Mouse (Mus musculus): ENCODE measurements around the gene Lrba.
A peak's percentile ranks its signal among the peaks of the same experiment; 100 is the strongest.

Lrba gene

DNA sequence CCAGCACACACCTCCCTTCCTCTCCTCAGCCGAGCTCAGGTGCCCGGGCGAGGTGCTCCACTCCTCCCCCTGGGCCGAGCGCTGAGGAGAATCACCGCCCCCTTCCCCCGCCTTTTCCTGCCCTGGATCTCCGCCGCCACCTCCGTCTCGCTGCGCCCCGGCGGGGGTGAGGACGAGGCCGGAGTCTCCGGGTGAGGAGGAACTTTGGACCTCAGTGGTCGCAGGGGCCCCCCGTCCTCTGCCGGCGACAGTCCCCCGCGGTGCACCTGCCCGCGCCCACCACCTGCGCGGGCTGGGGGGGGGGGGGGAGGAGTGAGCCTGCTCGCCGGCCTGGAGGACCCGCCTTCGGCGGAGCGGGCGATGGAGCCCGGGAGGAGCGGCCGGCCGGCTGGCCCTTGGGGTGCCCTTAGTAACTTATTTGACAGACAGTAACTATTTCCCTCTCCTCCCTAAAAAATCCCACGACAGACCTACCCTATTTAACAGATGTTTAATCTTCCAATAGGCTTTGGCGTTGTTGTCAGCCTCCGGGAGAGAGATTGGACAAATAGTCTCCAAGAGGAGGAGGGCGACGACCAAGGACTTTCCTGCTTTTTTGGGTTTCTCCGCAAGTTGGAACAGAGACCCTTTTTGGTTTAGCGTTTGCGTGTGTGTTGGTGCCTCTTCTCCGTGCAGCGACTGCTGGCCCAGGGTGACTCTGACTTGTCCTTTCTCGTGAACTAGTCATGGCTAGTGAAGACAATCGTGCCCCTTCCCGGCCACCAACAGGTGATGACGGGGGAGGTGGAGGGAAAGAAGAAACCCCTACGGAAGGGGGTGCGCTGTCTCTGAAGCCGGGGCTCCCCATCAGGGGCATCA, at the start of gene Lrba:
Gene Lrba (plus strand): TSS at position 117 of the 858 bp plus-strand sequence.
- peak; percentile 56 for DNase-seq (ENCODE audit: low read depth, low spot score)

DNA sequence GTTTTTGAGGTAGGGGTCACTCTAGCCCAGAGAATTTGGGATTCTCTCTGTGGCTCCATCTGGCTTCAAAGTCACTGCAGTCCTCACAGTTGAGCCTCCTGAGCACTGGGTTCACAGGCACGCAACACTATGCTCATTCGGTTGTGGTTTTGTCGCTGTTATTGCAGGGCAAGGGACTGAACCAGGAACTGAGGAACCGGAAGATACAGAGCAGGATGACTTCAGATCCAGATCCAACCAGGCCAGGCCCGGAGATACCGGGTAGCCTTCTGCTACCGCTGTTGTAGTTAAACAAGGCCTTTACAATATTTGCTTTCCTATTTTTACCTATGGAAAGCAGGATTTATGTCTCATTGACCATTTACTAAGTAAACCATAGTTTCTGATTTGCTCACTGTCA, 44.8 kb upstream of the Lrba start:
- DNase-seq (ENCODE audit: low read depth, low spot score), result no peak

GRCm38 (mm10) chr3:86181107-86181506, 43.4 kb upstream of the Lrba start:
- DNase-seq (ENCODE audit: low read depth, low spot score), result no peak

DNA sequence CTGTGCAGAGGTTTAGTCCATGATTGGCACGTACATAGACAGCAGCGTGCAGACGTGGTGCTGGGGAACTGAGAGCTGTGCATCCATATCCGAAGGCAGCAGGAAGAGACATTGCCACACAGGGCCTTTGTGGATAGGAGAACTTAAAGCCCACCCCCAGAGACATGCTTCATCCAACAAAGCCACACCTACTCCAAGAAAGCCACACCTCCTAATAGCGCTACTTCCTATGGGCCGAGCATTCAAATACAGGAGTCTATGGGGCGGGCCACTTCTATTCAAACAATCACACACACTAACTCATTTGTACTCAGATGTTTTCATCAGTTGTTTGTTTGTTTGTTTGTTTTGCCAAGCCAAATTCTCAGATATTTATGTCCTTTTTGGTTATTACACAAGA, 39.9 kb upstream of the Lrba start:
- DNase-seq (ENCODE audit: low read depth, low spot score), result no peak

GRCm38 (mm10) chr3:86187736-86188389, 36.6 kb upstream of the Lrba start:
- DNase-seq (ENCODE audit: low read depth, low spot score), result no peak

DNA sequence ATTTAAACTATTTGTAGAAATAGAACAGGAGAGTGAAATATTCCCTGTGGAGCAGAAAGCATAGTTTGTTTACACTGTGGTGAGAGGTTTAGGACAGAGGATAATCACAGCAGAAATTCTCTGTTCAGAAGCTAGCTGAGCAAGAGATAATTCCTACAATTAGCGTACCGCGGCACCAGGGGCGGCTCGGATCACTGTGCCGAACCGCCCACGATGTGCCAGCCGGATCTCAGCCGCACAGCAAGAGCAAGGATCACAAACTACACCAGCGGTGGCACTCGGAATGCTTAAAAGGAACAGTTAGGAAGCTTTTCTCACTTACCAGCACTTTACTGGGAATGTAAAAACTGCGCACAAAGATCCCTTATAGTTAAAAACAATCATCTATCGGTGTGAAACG, 28.5 kb upstream of the Lrba start:
- no peak for DNase-seq (ENCODE audit: low read depth, low spot score)

- no peak for DNase-seq (ENCODE audit: low read depth, low spot score)
These were observed 28.0 kb upstream of the Lrba start for GRCm38 (mm10) chr3:86196471-86196870.

- DNase-seq (ENCODE audit: low read depth, low spot score), result no peak
These were observed 22.8 kb upstream of the Lrba start for GRCm38 (mm10) chr3:86201645-86202175.

GRCm38 (mm10) chr3:86202449-86202848, 22.0 kb upstream of the Lrba start:
- no peak for DNase-seq (ENCODE audit: low read depth, low spot score)

DNA sequence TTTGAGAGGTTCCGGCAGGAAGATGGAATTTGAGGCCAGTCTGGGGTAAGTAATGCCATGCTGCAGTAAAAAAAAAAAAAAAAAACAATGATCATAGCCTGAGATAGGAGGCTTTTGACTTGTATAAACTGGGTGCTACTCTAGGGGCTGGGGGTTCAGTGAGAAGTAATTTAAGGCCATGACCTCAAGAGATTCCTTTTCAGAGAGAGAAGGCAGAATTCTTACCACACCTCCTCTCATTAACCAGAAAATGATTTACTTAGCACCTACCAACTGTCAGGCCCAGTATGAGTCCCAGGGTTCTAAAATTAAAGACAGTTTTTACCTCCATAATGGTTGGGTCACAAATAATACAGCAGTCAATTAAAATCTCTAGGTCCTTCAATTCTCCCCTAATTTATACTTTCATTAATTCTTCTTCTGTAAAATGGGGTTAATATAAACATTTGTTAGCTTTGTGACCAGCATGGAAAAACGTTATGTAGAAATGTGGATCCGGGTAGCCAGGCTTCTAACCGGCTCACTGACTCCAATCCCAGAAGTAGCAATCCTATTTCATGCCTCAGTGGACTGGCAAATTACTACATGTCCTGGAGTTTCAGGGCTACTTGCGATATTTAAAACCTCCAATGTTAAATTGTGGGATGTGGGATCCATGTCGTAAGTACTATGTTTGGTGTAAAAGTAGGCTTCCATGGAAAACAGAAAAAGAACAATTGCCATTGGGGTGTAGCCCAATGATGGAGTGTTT, 19.7 kb upstream of the Lrba start:
- no peak for DNase-seq (ENCODE audit: low read depth, low spot score)

- no peak for DNase-seq (ENCODE audit: low read depth, low spot score)
These were observed 17.9 kb upstream of the Lrba start for GRCm38 (mm10) chr3:86206556-86206955.

DNA sequence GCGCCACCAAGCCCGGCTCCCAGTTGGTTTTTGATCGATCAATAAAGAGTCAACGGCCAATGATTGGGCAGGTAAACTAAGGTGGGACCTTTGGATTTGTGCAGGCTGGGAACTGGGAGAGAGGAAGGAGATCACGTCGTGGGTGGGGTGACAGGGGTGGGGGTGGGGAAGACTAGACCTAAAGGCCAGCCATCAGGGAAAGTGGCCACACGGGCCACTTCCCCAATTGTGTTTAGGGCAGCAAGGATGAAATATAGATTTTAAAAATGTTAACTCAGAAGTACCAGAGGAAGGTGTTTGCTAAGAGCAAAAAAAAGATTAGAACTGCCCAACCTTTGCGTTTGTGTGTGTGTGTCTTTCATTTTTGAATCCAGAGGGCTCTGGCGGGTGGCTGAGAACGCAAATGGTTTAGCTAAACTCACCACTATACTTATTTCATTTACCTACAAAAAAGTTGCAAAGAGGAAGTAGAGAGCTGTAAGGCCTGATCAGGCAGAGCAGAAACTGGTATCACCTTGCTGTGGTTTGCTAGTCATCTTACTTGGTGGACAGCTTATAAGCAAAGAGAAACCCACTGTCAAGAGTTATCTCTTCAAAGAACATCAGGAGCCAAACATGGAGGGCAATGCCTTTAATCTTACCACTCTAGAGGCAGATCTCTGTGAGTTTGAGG, 14.1 kb upstream of the Lrba start:
- no peak for DNase-seq (ENCODE audit: low read depth, low spot score)

DNA sequence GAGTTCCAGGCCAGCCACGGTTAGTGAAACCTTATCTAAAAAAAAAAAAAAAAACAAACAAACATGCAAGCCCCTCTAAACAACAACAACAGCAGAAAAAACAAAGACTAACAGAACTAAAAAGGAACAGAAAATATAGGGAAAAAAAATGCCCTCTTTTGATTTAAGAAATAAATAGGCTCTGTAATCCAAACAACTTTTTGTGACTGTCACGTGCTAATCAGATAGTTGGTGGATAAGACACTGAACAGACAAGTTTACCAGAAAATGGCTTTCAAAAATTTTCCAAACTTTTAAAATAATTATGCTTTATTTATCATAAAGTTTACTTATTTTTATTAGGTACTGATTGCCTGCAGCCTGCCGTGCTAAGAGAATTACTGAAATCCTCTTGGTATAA, 13.5 kb upstream of the Lrba start:
- no peak for DNase-seq (ENCODE audit: low read depth, low spot score)

- DNase-seq (ENCODE audit: low read depth, low spot score), result no peak
These were observed 10.2 kb upstream of the Lrba start for GRCm38 (mm10) chr3:86214248-86214647.

DNA sequence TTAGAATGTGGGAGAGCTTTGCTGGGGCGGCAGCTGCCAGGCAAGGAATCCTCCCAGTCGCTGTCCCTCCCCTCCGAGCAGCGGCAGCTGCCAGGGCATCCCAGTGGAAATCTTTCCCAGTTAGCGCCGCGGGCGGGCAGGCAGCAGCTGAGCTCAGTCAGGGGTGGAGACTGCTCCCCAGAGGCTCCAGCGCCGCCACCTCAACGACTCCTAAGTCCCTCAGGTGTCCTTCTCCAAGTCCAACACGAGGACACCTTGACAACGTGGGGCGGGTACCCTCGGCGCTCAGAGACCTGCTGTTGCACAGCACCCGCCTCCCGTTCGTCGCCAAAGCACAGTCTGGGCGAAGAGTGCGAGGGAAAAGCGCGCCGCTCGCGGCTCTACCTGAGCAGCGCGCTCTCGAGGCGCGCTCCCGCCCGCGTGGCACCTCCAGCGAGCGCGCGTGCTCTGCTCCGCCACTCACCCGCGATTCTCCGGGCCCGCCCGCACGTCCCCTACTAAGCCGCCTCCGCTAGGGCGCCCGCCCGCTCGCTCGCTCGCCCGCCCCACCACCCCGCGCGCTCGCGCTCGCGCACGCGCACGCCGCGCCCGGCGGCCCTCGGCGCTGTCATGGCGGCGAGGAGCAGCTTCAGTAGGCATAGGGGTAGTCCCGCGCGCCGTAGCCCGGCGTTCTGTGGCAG, 706 bp upstream of the Lrba start:
- DNase-seq (ENCODE audit: low read depth, low spot score), result peak; percentile 86

GRCm38 (mm10) chr3:86224314-86224563, 241 bp upstream of the Lrba start:
- DNase-seq (ENCODE audit: low read depth, low spot score), result no peak

DNA sequence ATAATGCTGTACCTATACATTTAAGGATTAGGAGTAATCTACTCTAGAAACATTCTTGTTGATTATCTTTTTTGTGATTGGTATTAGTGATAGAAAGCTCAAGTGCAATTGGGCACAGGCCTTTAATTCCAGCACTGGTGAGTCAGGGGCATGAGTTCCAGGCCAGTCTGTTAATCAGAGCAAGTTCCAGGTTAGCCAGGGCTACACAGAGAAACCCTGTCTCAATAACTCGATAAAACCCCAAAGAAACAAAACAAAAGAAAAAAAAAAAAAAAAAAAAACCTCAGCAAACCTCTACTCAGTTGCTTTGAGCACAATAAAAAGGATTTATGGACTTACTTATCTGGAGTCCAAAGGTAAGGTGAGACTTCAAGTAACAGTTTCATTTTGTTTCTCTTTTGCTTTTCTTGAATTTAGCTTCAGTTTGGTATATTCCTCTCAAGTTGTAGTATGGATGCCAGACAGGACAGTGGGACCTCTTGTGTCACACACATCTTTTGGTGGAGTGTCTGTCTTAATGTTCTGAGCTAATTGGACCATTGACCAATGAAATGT, 7.1 kb downstream of the Lrba start:
- no peak for DNase-seq (ENCODE audit: low read depth, low spot score)

GRCm38 (mm10) chr3:86247193-86247592, 22.7 kb downstream of the Lrba start:
- no peak for DNase-seq (ENCODE audit: low read depth, low spot score)

DNA sequence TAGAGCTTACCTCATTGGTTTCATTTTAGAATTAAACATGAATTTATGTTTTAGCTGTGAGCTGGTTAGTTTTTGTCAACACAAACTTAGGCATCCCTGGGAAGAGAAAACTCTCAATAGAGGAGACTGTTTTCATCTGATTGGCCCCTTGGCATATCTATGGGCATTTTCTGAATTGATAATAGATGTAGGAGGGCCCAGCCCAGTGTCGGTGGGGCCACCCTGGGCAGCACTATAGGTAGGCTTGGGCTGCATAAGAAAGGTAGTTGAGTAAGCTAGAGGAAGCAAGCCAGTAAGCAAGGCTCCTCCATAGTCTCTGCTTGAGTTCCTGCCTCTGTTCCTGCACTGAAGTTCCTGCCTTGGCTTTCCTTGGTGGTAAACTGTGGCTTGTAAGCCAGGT, 26.7 kb downstream of the Lrba start:
- no peak for DNase-seq (ENCODE audit: low read depth, low spot score)

DNA sequence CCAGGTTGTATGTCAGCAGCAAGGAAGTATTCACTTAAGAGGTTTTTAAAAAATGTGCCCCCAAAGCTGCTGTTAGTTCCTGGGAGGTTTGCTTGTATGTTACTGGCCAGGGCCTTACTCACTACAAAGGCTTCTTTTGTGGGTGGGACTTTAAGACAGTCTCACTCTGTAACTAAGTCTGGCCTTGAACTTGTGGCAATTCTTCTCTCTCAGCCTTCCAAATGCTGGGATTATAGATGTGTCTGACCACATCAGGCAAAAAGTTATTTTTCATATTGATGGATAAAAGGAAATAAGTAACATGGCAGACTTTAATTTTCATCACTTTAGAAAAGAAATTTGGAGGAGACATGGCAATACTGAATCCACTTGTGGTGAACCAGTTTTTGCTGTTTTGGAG, 28.1 kb downstream of the Lrba start:
- no peak for DNase-seq (ENCODE audit: low read depth, low spot score)

GRCm38 (mm10) chr3:86253071-86253470, 28.6 kb downstream of the Lrba start:
- no peak for DNase-seq (ENCODE audit: low read depth, low spot score)
